Mouse (Mus musculus) C2C12 (cell line): ENCODE results near the gene Capzb. TPM values are rescaled to one million over a fixed set of nuclear protein-coding genes. Genes with fewer than 3 reads are reported as not detected.

ENCODE experiments used
- H3K27me3 ChIP-seq: one replicate; pipeline ENCODE4 v1.6.1; 2011; ENCODE audit not compliant: control insufficient read depth, insufficient read depth, insufficient read length
- H3K36me3 ChIP-seq: one replicate; pipeline ENCODE4 v1.6.1; 2011; ENCODE audit not compliant: control insufficient read depth, insufficient read depth
- H3K4me3 ChIP-seq: one replicate; pipeline ENCODE4 v1.5.1; 2011; ENCODE audit warnings: mild to moderate bottlenecking, control low read depth; ENCODE audit not compliant: poor library complexity, insufficient read depth, severe bottlenecking
- H3K79me2 ChIP-seq: one replicate; pipeline ENCODE4 v1.6.1; 2011; ENCODE audit not compliant: control insufficient read depth, insufficient read depth
- H3K79me3 ChIP-seq: one replicate; pipeline ENCODE4 v1.6.1; 2011; ENCODE audit warnings: low read depth, control low read depth
- H3ac ChIP-seq: one replicate; pipeline ENCODE3; 2011; ENCODE audit warnings: low read depth; ENCODE audit not compliant: control insufficient read depth, insufficient read length
- CEBPB ChIP-seq: IDR thresholded peaks from one replicate; pipeline ENCODE4 v1.6.1; 2011; ENCODE audit warnings: low read depth, mild to moderate bottlenecking, control low read depth, moderate library complexity
- CTCF ChIP-seq: IDR thresholded peaks from one replicate; pipeline ENCODE4 v1.5.1; 2011; ENCODE audit not compliant: control insufficient read depth, insufficient read depth, insufficient read length
- FOSL1 ChIP-seq: IDR thresholded peaks from one replicate; pipeline ENCODE4 v1.8.0; 2011; ENCODE audit warnings: mild to moderate bottlenecking, low read length; ENCODE audit not compliant: poor library complexity, insufficient read depth, severe bottlenecking
- MAX ChIP-seq: IDR thresholded peaks from one replicate; pipeline ENCODE4 v1.6.1; 2011; ENCODE audit warnings: mild to moderate bottlenecking, control low read depth
- MYOD1 ChIP-seq: IDR thresholded peaks from one replicate; pipeline ENCODE4 v1.6.1; 2011; ENCODE audit warnings: low read depth; ENCODE audit not compliant: control insufficient read depth, insufficient read length
- MYOG ChIP-seq: IDR thresholded peaks from one replicate; pipeline ENCODE4 v1.6.1; 2011; ENCODE audit not compliant: control insufficient read depth, insufficient read length; ENCODE audit errors: extremely low read depth
- USF1 ChIP-seq: IDR thresholded peaks from one replicate; pipeline ENCODE4 v1.6.1; 2011; ENCODE audit warnings: low read depth, mild to moderate bottlenecking, control low read depth, moderate library complexity
- polyA plus RNA-seq: library from polyadenylated mRNA; unstranded; fragments of >200 nt; fragmentation: generic; extraction: Trizol; gene quantifications from one replicate; pipeline ENCODE4 v1.2.1, GENCODE M21; 2012; ENCODE audit warnings: missing spikeins

Capzb gene
- polyA plus RNA-seq, 1 experiment: 362 TPM

GRCm38 (mm10) chr4:139185766-139186442, 6.8 kb upstream of the Capzb start:
- Histone ChIP-seq H3K4me3 (no peak overlapping the region), H3K79me2 (peaks cover 6% of the 10 kb centered on the region), H3ac (no peak overlapping the region), H3K79me3 (no peaks in the 10 kb centered on the region), H3K27me3 (no peaks in the 10 kb centered on the region), H3K36me3 (no peaks in the 10 kb centered on the region)
- no peak for TF ChIP-seq MAX
- TF ChIP-seq MYOG: no peak
- no peak for TF ChIP-seq MYOD1

- H3K79me3 ChIP-seq: peaks cover 2% of the 10 kb centered on the region
- peaks cover 21% of the 10 kb centered on the region for H3K79me2 ChIP-seq
- no peak overlapping the region for H3K4me3 ChIP-seq
- TF ChIP-seq MYOD1: no peak
- no peak for TF ChIP-seq MYOG
- TF ChIP-seq CTCF: no peak
- no peak for TF ChIP-seq MAX
- TF ChIP-seq USF1: no peak
- TF ChIP-seq FOSL1: no peak
- TF ChIP-seq CEBPB: no peak
- no peak overlapping the region for H3ac ChIP-seq
- no peaks in the 10 kb centered on the region for H3K27me3 ChIP-seq
- H3K36me3 ChIP-seq: no peaks in the 10 kb centered on the region
Measured at GRCm38 (mm10) chr4:139187930-139188329, 4.8 kb upstream of the Capzb start.

- TF ChIP-seq MAX (no peak), MYOG (no peak), FOSL1 (no peak), CEBPB (no peak), USF1 (no peak), MYOD1 (no peak), CTCF (no peak)
- Histone ChIP-seq H3K4me3 (peak overlapping the region; percentile 89), H3ac (peak overlapping the region; percentile 79), H3K79me2 (peaks cover 60% of the 10 kb centered on the region), H3K36me3 (peaks cover 18% of the 10 kb centered on the region), H3K27me3 (no peaks in the 10 kb centered on the region), H3K79me3 (peaks cover 41% of the 10 kb centered on the region)
Measured at GRCm38 (mm10) chr4:139191605-139192498, 847 bp upstream of the Capzb start.

GRCm38 (mm10) chr4:139193176-139194093, 736 bp downstream of the Capzb start:
- peak overlapping the region; percentile 89 for H3K4me3 ChIP-seq
- peaks cover 76% of the 10 kb centered on the region for H3K79me2 ChIP-seq
- peak overlapping the region; percentile 96 for H3ac ChIP-seq
- TF ChIP-seq CTCF (no peak), MAX (no peak)
- H3K36me3 ChIP-seq: peaks cover 25% of the 10 kb centered on the region
- peaks cover 57% of the 10 kb centered on the region for H3K79me3 ChIP-seq
- no peaks in the 10 kb centered on the region for H3K27me3 ChIP-seq

- H3K79me3 ChIP-seq: peaks cover 73% of the 10 kb centered on the region
- no peaks in the 10 kb centered on the region for H3K27me3 ChIP-seq
- H3ac ChIP-seq: no peak overlapping the region
- peaks cover 39% of the 10 kb centered on the region for H3K36me3 ChIP-seq
- TF ChIP-seq MYOG: no peak
- TF ChIP-seq FOSL1: no peak
- no peak for TF ChIP-seq CTCF
- TF ChIP-seq MAX: no peak
- H3K79me2 ChIP-seq: peaks cover 93% of the 10 kb centered on the region
- no peak overlapping the region for H3K4me3 ChIP-seq
Measured at GRCm38 (mm10) chr4:139195101-139195500, 2.4 kb downstream of the Capzb start.
